ENCODE assay signal across 17 mouse cellular contexts in the genomic region with DNA sequence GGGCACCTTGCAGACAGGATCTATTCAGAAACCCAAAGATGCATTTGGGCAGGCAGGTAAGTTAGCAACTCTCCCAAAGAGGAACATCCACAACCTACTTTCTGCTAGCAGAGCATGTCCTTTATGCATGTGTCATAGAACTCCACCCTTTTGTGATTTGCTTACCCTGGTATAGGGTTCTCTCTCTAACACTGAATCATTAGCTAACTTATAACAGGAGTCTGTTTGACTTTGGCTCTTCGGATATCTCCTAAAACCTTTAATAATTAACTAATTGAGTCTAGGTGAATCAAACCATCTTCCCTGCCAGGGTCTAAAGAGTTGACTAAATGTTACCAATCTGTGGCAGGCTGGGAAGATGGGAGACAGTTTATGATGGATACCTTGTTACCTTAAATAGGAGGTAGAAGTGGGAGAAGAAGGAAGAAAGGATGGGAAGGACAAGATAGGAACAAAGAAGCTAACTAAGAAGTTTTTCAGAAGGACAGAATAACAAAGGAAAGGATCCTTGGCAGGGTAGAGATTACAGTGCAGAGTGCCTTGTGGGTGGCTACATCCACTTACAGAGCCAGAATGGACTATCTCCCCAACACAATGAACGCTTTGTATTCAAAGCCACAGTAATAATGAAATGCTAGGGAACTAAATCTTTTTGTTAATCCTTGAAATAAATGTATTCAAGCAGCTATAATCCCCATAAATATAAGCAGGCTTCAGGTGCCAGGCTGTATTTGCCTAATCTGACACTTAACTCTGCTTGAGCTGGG.
DNase-seq lines count a peak whose midpoint lies in the region; ATAC-seq and TF ChIP-seq lines count a peak whose summit lies in the region.
"Had no signal": no experiment of that assay in that cellular context is flagged by ENCODE, and none has a peak within 500 bp of the region (broad histone marks: within the 10 kb centered on the region; RNA-seq: fewer than 3 reads in every experiment).

No protein-coding gene starts in this region.

- peak overlapping the region; percentile 87 for H3K4me3 ChIP-seq in megakaryocyte, embryonic 14.5 days (replicated peaks)
- H3K4me3 ChIP-seq in intestine, embryonic 16.5 days (ENCODE audit: low read length): no peak overlapping the region
- H3K4me3 ChIP-seq in liver, embryonic 15.5 days (replicated peaks): no peak overlapping the region
- H3K4me3 ChIP-seq in left cerebral cortex, adult 2 months: no peak overlapping the region
- H3K4me3 ChIP-seq in forebrain, embryonic 14.5 days (ENCODE audit: low read depth, low read length): no peak overlapping the region
- H3K4me3 ChIP-seq: embryonic facial prominence, embryonic 10.5 days; forebrain, embryonic 13.5 days; heart, embryonic 15.5 days; kidney, embryonic 15.5 days; layer of hippocampus, adult 2 months; stomach, embryonic 15.5 days had no signal

- H3K4me2 ChIP-seq in intestine, embryonic 16.5 days (ENCODE audit: low read depth, low read length): no peak overlapping the region
- H3K4me2 ChIP-seq in liver, embryonic 15.5 days: 0 out of 2 replicates have a peak overlapping the region, but pooled peaks have one; percentile 35
- no peak overlapping the region for H3K4me2 ChIP-seq in forebrain, embryonic 14.5 days (ENCODE audit: low read length)
- H3K4me2 ChIP-seq: forebrain, embryonic 13.5 days; heart, embryonic 15.5 days; kidney, embryonic 15.5 days; stomach, embryonic 15.5 days had no signal

- H3K36me3 ChIP-seq in megakaryocyte, embryonic 14.5 days (replicated peaks; ENCODE audit: low read length): no peaks in the 10 kb centered on the region
- H3K36me3 ChIP-seq in intestine, embryonic 16.5 days (ENCODE audit: control insufficient read depth, insufficient read depth, low read length): no peaks in the 10 kb centered on the region
- H3K36me3 ChIP-seq in liver, embryonic 15.5 days (replicated peaks): no peaks in the 10 kb centered on the region
- H3K36me3 ChIP-seq in splenic B cell, adult 2 months (ENCODE audit: control insufficient read depth, insufficient read depth, low read length, poor library complexity, severe bottlenecking): no peaks in the 10 kb centered on the region
- no peaks in the 10 kb centered on the region for H3K36me3 ChIP-seq in forebrain, embryonic 14.5 days (ENCODE audit: control insufficient read depth, insufficient read depth, low read length)
- H3K36me3 ChIP-seq: embryonic facial prominence, embryonic 10.5 days; heart, embryonic 15.5 days; kidney, embryonic 15.5 days; stomach, embryonic 15.5 days had no signal

- peaks cover 2% of the 10 kb centered on the region for H3K27me3 ChIP-seq in megakaryocyte, embryonic 14.5 days (replicated peaks)
- no peaks in the 10 kb centered on the region for H3K27me3 ChIP-seq in intestine, embryonic 16.5 days (replicated peaks; ENCODE audit: control insufficient read depth, insufficient read depth, low read length)
- H3K27me3 ChIP-seq in liver, embryonic 15.5 days: no peaks in the 10 kb centered on the region
- no peaks in the 10 kb centered on the region for H3K27me3 ChIP-seq in splenic B cell, adult 2 months (ENCODE audit: control insufficient read depth, insufficient read depth, low read length, poor library complexity, severe bottlenecking)
- H3K27me3 ChIP-seq in forebrain, embryonic 14.5 days (replicated peaks; ENCODE audit: control insufficient read depth, insufficient read depth, low read length): 0 out of 2 replicates have a peak, but pooled peaks cover 7% of the 10 kb centered on the region
- H3K27me3 ChIP-seq: heart, embryonic 15.5 days; stomach, embryonic 15.5 days had no signal

- ATAC-seq in megakaryocyte, adult 5-6 weeks (ENCODE audit: poor library complexity, severe bottlenecking): no peak
- peak; percentile 78 for ATAC-seq in intestine, embryonic 16.5 days
- ATAC-seq in liver, embryonic 15.5 days (ENCODE audit: insufficient read depth): no peak
- ATAC-seq in forebrain, embryonic 14.5 days: no peak
- ATAC-seq: forebrain, embryonic 13.5 days had no signal

- peak; percentile 20 for DNase-seq in splenic B cell, adult 2 months (ENCODE audit: low read depth, low spot score)
- no peak for DNase-seq in left cerebral cortex, adult 2 months (ENCODE audit: extremely low spot score in 1 of 2, low spot score in 2 of 2)
- no peak for DNase-seq in forebrain, embryonic 14.5 days (ENCODE audit: low spot score)
- DNase-seq: adrenal gland, postnatal 36 days; gastrocnemius, postnatal 14 days; lung, postnatal 10 days; right cerebral cortex, postnatal 25 days had no signal

- TF ChIP-seq CTCF in left cerebral cortex, adult 2 months (IDR thresholded peaks at IDR 0.05): no peak

- H3K4me1 ChIP-seq in megakaryocyte, embryonic 14.5 days: peaks cover 72% of the 10 kb centered on the region
- H3K4me1 ChIP-seq in intestine, embryonic 16.5 days (ENCODE audit: control insufficient read depth, insufficient read depth, low read length): peaks cover 7% of the 10 kb centered on the region
- H3K4me1 ChIP-seq in liver, embryonic 15.5 days (replicated peaks): peaks cover 20% of the 10 kb centered on the region
- H3K4me1 ChIP-seq in forebrain, embryonic 14.5 days (ENCODE audit: control insufficient read depth, insufficient read depth, low read length): peaks cover 35% of the 10 kb centered on the region
- H3K4me1 ChIP-seq: heart, embryonic 15.5 days; stomach, embryonic 15.5 days had no signal

- H3K9me3 ChIP-seq in megakaryocyte, embryonic 14.5 days: no peaks in the 10 kb centered on the region; the same call in 1 of the 2 replicates
- no peaks in the 10 kb centered on the region for H3K9me3 ChIP-seq in intestine, embryonic 16.5 days (ENCODE audit: control insufficient read depth, low read length)
- no peaks in the 10 kb centered on the region for H3K9me3 ChIP-seq in liver, embryonic 15.5 days (replicated peaks)
- H3K9me3 ChIP-seq in forebrain, embryonic 14.5 days (replicated peaks; ENCODE audit: control insufficient read depth, low read length): no peaks in the 10 kb centered on the region
- H3K9me3 ChIP-seq: embryonic facial prominence, embryonic 10.5 days; forebrain, embryonic 13.5 days; heart, embryonic 15.5 days; kidney, embryonic 15.5 days; stomach, embryonic 15.5 days had no signal

- no peak overlapping the region for H3K27ac ChIP-seq in intestine, embryonic 16.5 days (ENCODE audit: low read length)
- no peak overlapping the region for H3K27ac ChIP-seq in liver, embryonic 15.5 days (replicated peaks)
- no peak overlapping the region for H3K27ac ChIP-seq in left cerebral cortex, adult 2 months
- H3K27ac ChIP-seq in forebrain, embryonic 14.5 days (ENCODE audit: low read depth, low read length): no peak overlapping the region
- H3K27ac ChIP-seq: embryonic facial prominence, embryonic 10.5 days; forebrain, embryonic 13.5 days; heart, embryonic 15.5 days; kidney, embryonic 15.5 days; layer of hippocampus, adult 2 months; stomach, embryonic 15.5 days had no signal

- no peak overlapping the region for H3K9ac ChIP-seq in intestine, embryonic 16.5 days (ENCODE audit: low read depth, low read length)
- H3K9ac ChIP-seq in liver, embryonic 15.5 days: no peak overlapping the region
- H3K9ac ChIP-seq in forebrain, embryonic 14.5 days (ENCODE audit: low read length): no peak overlapping the region
- H3K9ac ChIP-seq: forebrain, embryonic 13.5 days; heart, embryonic 15.5 days; kidney, embryonic 15.5 days; stomach, embryonic 15.5 days had no signal

- intact Hi-C loops in left cerebral cortex, adult 2 months (cut with DNase I): no loop called here

- WGBS in intestine, embryonic 16.5 days: 56% methylated on average over 2 of the region's 2 CpGs
- WGBS in liver, embryonic 15.5 days (ENCODE audit: insufficient replicate concordance): 49% methylated on average over 2 of the region's 2 CpGs
- WGBS in forebrain, embryonic 14.5 days: 61% methylated on average over 2 of the region's 2 CpGs
